Mouse (Mus musculus) megakaryocyte, embryonic 14.5 days (primary cell): ENCODE data around the gene C4b. TPM values are rescaled to one million over a fixed set of nuclear protein-coding genes. Genes with fewer than 3 reads are reported as not detected.

ENCODE experiments used
- H3K27me3 ChIP-seq: replicated peaks from 2 replicates; pipeline ENCODE3; 2012; ENCODE audit warnings: inconsistent platforms
- H3K36me3 ChIP-seq: replicated peaks from 2 replicates; pipeline ENCODE3; 2012; ENCODE audit warnings: low read length, inconsistent platforms, mixed read lengths
- H3K4me1 ChIP-seq: 2 replicates; pipeline ENCODE4 v1.6.1; 2012; ENCODE audit warnings: inconsistent platforms
- H3K4me3 ChIP-seq: replicated peaks from 2 replicates; pipeline ENCODE3; 2012; ENCODE audit warnings: moderate library complexity, mild to moderate bottlenecking, inconsistent platforms
- H3K9me3 ChIP-seq: 2 replicates; pipeline ENCODE4 v1.6.1; 2012; ENCODE audit warnings: inconsistent platforms
- FLI1 ChIP-seq: IDR thresholded peaks from 2 replicates; pipeline ENCODE4 v1.6.1; 2012; ENCODE audit warnings: low read length, inconsistent platforms, mixed read lengths
- GATA1 ChIP-seq: IDR thresholded peaks from 3 replicates; pipeline ENCODE4 v1.6.1; 2012; ENCODE audit warnings: mixed read lengths, low read length, inconsistent platforms, borderline replicate concordance
- polyA plus RNA-seq: library from polyadenylated mRNA; stranded (reverse); fragments of >175 nt; gene quantifications from 2 replicates; pipeline ENCODE4 v1.2.3, GENCODE M21; 2012; ENCODE audit warnings: low replicate concordance; ENCODE audit not compliant: insufficient read depth

The C4b gene
- polyA plus RNA-seq, 1 experiment: 0.06 TPM

DNA sequence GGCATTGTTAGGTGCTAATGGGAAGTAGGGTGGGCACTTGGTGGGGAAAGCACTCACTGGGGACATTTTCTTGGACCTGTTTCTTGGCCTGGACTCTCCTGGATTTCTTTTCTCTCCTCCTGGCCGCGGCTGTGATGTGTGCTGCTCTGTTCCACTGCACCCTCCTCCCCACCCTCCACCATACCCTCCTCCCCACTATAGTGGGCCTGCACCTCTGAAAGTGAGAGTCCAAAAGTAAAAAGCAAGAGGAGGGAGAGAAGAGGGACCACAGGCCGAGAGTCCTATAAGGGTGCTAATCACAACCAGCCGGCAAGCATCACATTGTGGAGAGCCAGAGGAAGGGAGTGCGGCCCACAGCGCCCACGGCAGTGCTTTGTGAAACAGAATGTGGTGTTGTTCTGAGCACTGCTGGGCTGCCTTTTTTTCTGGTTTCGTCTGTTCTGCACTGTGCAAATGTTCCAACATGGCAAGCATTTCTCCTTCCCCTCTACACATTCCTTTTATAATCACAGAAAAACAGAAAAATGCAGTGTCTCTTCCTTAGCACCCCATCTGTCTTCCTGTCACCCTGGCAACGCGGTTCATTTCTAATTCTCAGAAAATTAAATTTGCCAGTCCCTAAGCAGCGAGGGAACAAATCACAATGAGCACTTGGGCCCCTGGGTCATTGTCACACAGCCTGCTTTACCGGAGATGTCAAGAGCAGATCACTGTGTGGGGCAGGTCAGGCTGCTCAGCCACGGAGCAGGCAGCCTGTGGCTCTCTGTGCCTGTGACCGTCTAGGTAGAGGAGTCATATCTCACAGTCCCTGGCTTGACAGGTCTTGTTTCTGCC lies 43.9 kb downstream of the C4b start:
- no peak for TF ChIP-seq GATA1
- Histone ChIP-seq H3K4me3 (no peak overlapping the region), H3K27me3 (peaks cover 33% of the 10 kb centered on the region), H3K9me3 (peaks cover 13% of the 10 kb centered on the region), H3K4me1 (peaks cover 9% of the 10 kb centered on the region), H3K36me3 (no peaks in the 10 kb centered on the region)

GRCm38 (mm10) chr17:34692906-34693305 lies 50.8 kb downstream of the C4b start:
- Histone ChIP-seq H3K9me3 (peaks cover 4% of the 10 kb centered on the region), H3K4me1 (peaks cover 3% of the 10 kb centered on the region), H3K36me3 (no peaks in the 10 kb centered on the region), H3K27me3 (peaks cover 55% of the 10 kb centered on the region), H3K4me3 (no peak overlapping the region)
- no peak for TF ChIP-seq FLI1
- TF ChIP-seq GATA1: no peak

- Histone ChIP-seq H3K4me1 (peaks cover 17% of the 10 kb centered on the region), H3K36me3 (no peaks in the 10 kb centered on the region), H3K27me3 (peaks cover 67% of the 10 kb centered on the region), H3K9me3 (peaks cover 4% of the 10 kb centered on the region), H3K4me3 (no peak overlapping the region)
- TF ChIP-seq GATA1 (no peak), FLI1 (no peak)
Observed at GRCm38 (mm10) chr17:34690458-34690857, 53.2 kb downstream of the C4b start.

DNA sequence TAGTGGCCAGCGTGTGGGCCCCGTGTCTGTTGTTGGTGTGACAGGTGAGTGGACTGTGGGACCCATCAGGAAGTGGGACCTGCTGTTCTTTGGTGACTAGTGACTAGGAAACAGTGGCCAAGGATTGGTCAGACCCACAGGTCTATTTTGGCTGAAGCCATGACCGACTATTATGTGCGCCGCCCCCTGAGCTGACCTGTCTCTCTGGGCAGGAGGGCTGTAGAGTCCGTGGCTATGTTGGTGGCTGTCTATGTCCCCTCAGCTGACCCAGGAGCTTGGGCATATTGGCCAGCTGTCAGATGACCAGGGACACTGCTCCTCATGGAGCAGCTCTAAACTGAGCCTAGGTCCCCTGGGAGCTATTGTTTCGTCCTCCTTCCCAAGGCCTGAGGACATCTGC lies 54.8 kb downstream of the C4b start:
- Histone ChIP-seq H3K27me3 (peaks cover 71% of the 10 kb centered on the region), H3K4me1 (peaks cover 33% of the 10 kb centered on the region), H3K4me3 (no peak overlapping the region), H3K36me3 (no peaks in the 10 kb centered on the region), H3K9me3 (peaks cover 4% of the 10 kb centered on the region)
- TF ChIP-seq GATA1 (no peak), FLI1 (no peak)

DNA sequence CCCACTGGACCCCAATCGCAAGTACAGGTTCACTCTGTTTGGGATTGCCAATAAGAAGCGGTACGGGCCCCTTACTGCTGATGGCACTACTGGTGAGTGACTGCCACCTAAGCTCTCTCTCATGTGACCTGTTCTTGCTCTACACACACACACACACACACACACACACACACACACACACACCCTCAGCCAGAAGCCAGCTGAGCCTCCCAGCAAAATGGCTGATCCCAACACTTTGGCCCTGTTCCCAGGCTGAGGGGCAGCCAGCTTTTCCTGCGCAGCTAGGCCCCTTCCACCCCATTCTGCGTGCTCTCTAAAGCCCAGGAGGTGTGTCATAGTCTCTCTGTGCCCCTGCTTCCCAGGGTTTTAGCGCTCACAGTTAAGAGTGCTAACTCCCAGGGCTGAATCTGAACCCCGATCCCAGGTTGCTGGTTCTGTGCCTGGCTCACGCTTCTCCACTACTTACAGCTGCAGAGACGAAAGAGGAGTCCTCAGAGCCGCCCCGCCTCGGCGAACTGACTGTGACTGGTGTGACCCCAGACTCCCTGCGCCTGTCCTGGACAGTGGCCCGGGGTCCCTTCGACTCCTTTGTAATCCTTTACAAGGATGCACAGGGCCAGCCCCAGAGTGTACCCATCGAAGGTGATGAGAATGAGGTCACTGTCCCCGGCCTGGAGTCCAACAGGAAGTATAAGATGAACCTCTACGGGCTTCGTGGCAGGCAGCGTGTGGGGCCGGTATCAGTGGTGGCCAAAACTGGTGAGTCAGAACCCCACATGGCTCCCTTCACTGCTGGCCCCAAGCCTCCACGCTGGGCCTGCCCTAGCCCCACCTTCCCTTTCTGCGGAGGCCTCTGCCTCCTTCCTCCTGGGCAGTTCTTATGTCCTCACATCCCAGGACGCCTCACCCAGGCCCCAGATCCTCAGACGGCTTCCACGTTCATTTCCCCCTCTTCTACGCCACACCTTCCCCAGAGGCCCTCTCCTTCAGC lies 58.3 kb downstream of the C4b start:
- Histone ChIP-seq H3K4me1 (peaks cover 55% of the 10 kb centered on the region), H3K9me3 (peaks cover 4% of the 10 kb centered on the region), H3K4me3 (no peak overlapping the region), H3K27me3 (peaks cover 81% of the 10 kb centered on the region), H3K36me3 (no peaks in the 10 kb centered on the region)
- TF ChIP-seq FLI1 (no peak), GATA1 (no peak)

DNA sequence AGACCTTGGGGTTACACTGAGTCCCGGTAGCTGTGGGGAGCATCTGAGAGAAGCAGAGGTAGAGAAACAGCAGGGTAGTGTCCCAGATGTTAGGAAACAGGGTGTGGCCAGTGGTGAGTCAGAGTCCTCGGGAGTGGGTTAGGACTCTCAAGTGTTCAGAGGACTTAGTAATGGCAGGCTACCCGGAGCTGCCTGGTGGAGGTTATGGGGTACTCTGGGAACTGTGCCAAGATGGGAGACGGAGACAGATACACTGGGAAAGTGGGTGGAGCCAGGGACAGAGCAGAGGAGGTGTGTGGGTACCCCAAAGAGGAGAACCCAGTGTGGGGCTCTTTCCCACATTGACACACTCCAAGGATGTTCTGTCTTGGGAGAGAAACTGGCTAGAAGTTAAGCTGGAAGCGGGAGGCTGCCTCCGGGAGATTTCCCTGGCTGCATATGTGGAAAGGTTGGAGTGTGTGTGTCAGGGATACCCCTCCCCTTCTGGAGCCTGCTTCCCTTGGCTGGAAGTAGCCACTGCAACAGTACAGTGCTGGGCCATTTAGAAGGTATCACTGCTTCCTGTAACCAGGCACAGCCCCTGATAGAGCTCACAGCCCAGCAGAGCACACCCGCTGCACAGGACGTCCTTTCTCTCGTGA lies 59.3 kb downstream of the C4b start:
- Histone ChIP-seq H3K4me3 (no peak overlapping the region), H3K9me3 (peaks cover 4% of the 10 kb centered on the region), H3K36me3 (no peaks in the 10 kb centered on the region), H3K4me1 (peaks cover 60% of the 10 kb centered on the region), H3K27me3 (peaks cover 82% of the 10 kb centered on the region)
- TF ChIP-seq FLI1 (no peak), GATA1 (no peak)

GRCm38 (mm10) chr17:34683686-34684220 lies 59.9 kb downstream of the C4b start:
- TF ChIP-seq GATA1 (no peak), FLI1 (no peak)
- H3K27me3 ChIP-seq: peaks cover 84% of the 10 kb centered on the region
- H3K36me3 ChIP-seq: no peaks in the 10 kb centered on the region
- peaks cover 4% of the 10 kb centered on the region for H3K9me3 ChIP-seq
- H3K4me3 ChIP-seq: no peak overlapping the region
- peaks cover 60% of the 10 kb centered on the region for H3K4me1 ChIP-seq

DNA sequence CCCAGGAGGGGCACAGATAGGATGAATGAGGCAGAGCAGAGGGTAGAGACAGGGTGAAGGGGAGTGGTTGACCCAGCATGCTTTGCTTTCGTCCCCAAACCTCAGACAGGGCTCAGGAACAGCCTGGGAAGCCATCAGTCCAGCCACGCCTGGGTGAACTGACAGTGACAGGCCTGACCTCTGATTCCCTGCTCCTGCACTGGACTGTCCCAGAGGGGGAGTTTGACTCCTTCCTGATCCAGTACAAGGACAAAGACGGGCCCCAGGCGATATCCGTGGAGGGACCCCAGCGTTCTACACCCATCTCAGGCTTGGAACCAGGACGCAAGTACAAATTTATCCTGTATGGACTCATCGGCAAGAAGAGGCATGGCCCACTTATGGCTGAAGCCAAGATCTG lies 60.5 kb downstream of the C4b start:
- peaks cover 86% of the 10 kb centered on the region for H3K27me3 ChIP-seq
- TF ChIP-seq FLI1: no peak
- no peak for TF ChIP-seq GATA1

DNA sequence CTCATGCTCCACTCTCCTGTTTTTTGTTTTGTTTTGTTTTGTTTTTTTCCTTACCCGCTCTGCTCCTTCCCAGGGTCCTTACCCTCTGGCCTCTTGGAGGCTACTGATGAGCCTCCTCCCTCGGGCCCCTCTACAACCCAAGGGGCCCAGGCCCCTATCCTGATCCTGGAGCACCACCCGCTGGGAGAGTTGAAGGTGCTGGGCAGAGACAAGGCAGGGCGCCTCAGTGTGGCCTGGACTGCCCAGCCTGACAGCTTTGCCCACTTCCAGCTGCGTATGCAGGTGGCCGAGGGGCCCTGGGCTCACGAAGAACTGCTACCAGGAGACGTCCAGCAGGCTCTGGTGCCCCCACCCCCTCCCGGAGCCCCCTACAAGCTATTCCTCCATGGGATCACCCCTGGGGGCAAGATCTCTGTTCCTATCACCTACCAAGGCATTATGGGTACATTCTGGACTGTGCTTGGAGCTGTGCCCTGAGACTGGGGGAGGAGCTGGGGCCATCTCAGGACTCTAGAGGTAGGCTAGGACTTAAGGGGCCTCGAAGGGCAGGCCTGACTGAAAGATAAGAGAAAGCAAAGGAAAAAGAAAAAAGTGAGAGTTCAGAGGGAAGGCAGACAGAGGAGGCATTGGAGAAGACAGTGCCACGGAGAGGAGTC lies 61.7 kb downstream of the C4b start:
- Histone ChIP-seq H3K4me3 (no peak overlapping the region), H3K9me3 (no peaks in the 10 kb centered on the region), H3K36me3 (no peaks in the 10 kb centered on the region), H3K27me3 (peaks cover 88% of the 10 kb centered on the region), H3K4me1 (peaks cover 54% of the 10 kb centered on the region)
- TF ChIP-seq GATA1 (no peak), FLI1 (no peak)

More for the DNA sequence above, 60.5 kb downstream of the C4b start:
- no peak overlapping the region for H3K4me3 ChIP-seq
- H3K4me1 ChIP-seq: peaks cover 59% of the 10 kb centered on the region
- peaks cover 3% of the 10 kb centered on the region for H3K9me3 ChIP-seq
- no peaks in the 10 kb centered on the region for H3K36me3 ChIP-seq
